Mouse (Mus musculus) neural tube, embryonic 14.5 days (tissue): ENCODE data around the gene Zfp773. TPM values are rescaled to one million over a fixed set of nuclear protein-coding genes. Genes with fewer than 3 reads are reported as not detected.
"Not testable (repeated sequence)": the region's sequence is repeated elsewhere in the genome, so short reads cannot be mapped to it uniquely, and the experiment has no call there.

Source experiments
- ATAC-seq: fragments of 200-750 bp; cut with Nextera tagmentation; 2 replicates; pipeline ENCODE4 v1.8.0; 2017; ENCODE audit warnings: low read depth, mild to moderate bottlenecking, moderate TSS enrichment, moderate library complexity
- H3K27ac ChIP-seq: fragments of 300-500 bp; sonication (generic); 2 replicates; pipeline ENCODE4 v1.5.1; 2014; ENCODE audit warnings: low read depth, mild to moderate bottlenecking, control low read depth, low read length, moderate library complexity, mixed read lengths
- H3K27me3 ChIP-seq: fragments of 300-500 bp; sonication (generic); 2 replicates; pipeline ENCODE4 v1.6.1; 2014; ENCODE audit warnings: low read length; ENCODE audit not compliant: control insufficient read depth, insufficient read depth
- H3K36me3 ChIP-seq: fragments of 300-500 bp; sonication (generic); 2 replicates; pipeline ENCODE4 v1.6.1; 2014; ENCODE audit warnings: low read length, mixed read lengths; ENCODE audit not compliant: control insufficient read depth, insufficient read depth
- H3K4me1 ChIP-seq: fragments of 300-500 bp; sonication (generic); 2 replicates; pipeline ENCODE4 v1.6.1; 2014; ENCODE audit warnings: low read length; ENCODE audit not compliant: control insufficient read depth, insufficient read depth
- H3K4me2 ChIP-seq: fragments of 300-500 bp; sonication (generic); 2 replicates; pipeline ENCODE4 v1.6.1; 2014; ENCODE audit warnings: mild to moderate bottlenecking, low read depth, low read length, control low read depth
- H3K4me3 ChIP-seq: fragments of 300-500 bp; sonication (generic); 2 replicates; pipeline ENCODE4 v1.5.1; 2014; ENCODE audit warnings: low read depth, low read length, control low read depth, mixed read lengths
- H3K9ac ChIP-seq: fragments of 300-500 bp; sonication (generic); replicated peaks from 2 replicates; pipeline ENCODE4 v1.6.1; 2014; ENCODE audit warnings: low read depth, mild to moderate bottlenecking, control low read depth, low read length, mixed read lengths
- H3K9me3 ChIP-seq: fragments of 300-500 bp; sonication (generic); 2 replicates; pipeline ENCODE4 v1.6.1; 2016; ENCODE audit warnings: low read length; ENCODE audit not compliant: control insufficient read depth
- WGBS: fragments of 180-500 bp; shearing (Covaris S2); extraction: QIAGEN DNeasy Blood & Tissue Kit; methylation state at CpG from one replicate; pipeline ENCODE4 v1.1.7; 2014; 5-methylcytosine and 5-hydroxymethylcytosine counted together
- polyA plus RNA-seq: library from polyadenylated mRNA; unstranded; fragments of >200 nt; fragmentation: Nextera tagmentation; extraction: Ambion mirVana; gene quantifications from 2 replicates; pipeline ENCODE4 v1.2.1, GENCODE M21; 2014

Zfp773 gene
- polyA plus RNA-seq: 13.8 and 15.4 TPM in 2 replicates

GRCm38 (mm10) chr7:7136379-7136866 lies at the start of gene Zfp773:
Gene Zfp773 (minus strand): TSS chr7:7136755.
- Histone ChIP-seq H3K4me3 (peak within 1 kb of the TSS; percentile 52), H3K9me3 (no peaks in the 10 kb centered on the region), H3K4me2 (peak within 1 kb of the TSS; percentile 64), H3K36me3 (peaks cover 13% of the 10 kb centered on the region; the same call in 1 of the 2 replicates), H3K27me3 (no peaks in the 10 kb centered on the region), H3K4me1 (peaks cover 5% of the 10 kb centered on the region; the same call in 1 of the 2 replicates), H3K27ac (peak within 1 kb of the TSS; percentile 84), H3K9ac (peak within 1 kb of the TSS; percentile 71)
- 4% methylated on average over 16 of the region's 16 CpGs for WGBS
- peak; percentile 98 for ATAC-seq

DNA sequence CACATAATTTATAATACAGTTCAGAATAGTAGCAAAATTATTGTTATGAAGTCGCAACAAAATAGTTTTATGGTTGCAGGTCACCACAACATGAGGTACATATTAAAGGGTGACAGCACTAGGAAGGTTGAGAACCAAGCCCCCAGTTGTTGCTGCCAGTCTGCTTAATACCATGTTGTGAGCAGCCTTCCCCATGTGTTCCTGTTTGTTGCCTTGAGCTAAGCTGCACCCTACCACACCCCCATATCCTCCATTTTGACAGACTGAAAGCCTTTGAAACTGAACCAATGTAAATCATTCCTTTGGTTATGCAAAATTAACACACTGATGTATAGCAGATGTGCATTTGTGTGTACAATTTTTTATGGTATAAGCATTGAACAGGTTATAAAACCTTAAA lies 49.3 kb upstream of the Zfp773 start:
- H3K9ac ChIP-seq: no peak overlapping the region
- no peaks in the 10 kb centered on the region for H3K4me1 ChIP-seq
- H3K27ac ChIP-seq: no peak overlapping the region
- WGBS: 91% methylated on average over 1 of the region's 1 CpGs
- no peaks in the 10 kb centered on the region for H3K9me3 ChIP-seq
- H3K36me3 ChIP-seq: peaks cover 15% of the 10 kb centered on the region
- no peak overlapping the region for H3K4me3 ChIP-seq
- ATAC-seq: no peak
- H3K27me3 ChIP-seq: no peaks in the 10 kb centered on the region
- H3K4me2 ChIP-seq: no peak overlapping the region

GRCm38 (mm10) chr7:7171227-7172147 lies 34.9 kb upstream of the Zfp773 start, which contains the start of gene Zfp418:
Gene Zfp418 (plus strand): TSS chr7:7171330.
- Histone ChIP-seq H3K27me3 (no peaks in the 10 kb centered on the region), H3K9me3 (no peaks in the 10 kb centered on the region), H3K4me1 (0 out of 2 replicates have a peak, but pooled peaks cover 7% of the 10 kb centered on the region), H3K4me2 (peak within 1 kb of the TSS; percentile 63), H3K9ac (peak within 1 kb of the TSS; percentile 65), H3K4me3 (peak within 1 kb of the TSS; percentile 65), H3K27ac (peak within 1 kb of the TSS; percentile 60), H3K36me3 (peaks cover 11% of the 10 kb centered on the region)
- WGBS: 2% methylated on average over 26 of the region's 26 CpGs
- peak; percentile 98 for ATAC-seq

GRCm38 (mm10) chr7:7145991-7146608 lies 9.5 kb upstream of the Zfp773 start:
- H3K9ac ChIP-seq: no peak overlapping the region
- WGBS: 89% methylated on average over 15 of the region's 15 CpGs
- no peaks in the 10 kb centered on the region for H3K36me3 ChIP-seq
- no peaks in the 10 kb centered on the region for H3K9me3 ChIP-seq
- no peaks in the 10 kb centered on the region for H3K27me3 ChIP-seq
- H3K4me2 ChIP-seq: no peak overlapping the region
- no peak for ATAC-seq
- H3K27ac ChIP-seq: no peak overlapping the region
- no peaks in the 10 kb centered on the region for H3K4me1 ChIP-seq
- no peak overlapping the region for H3K4me3 ChIP-seq

- Histone ChIP-seq H3K4me2 (no peak overlapping the region), H3K9ac (no peak overlapping the region), H3K4me1 (no peaks in the 10 kb centered on the region), H3K9me3 (no peaks in the 10 kb centered on the region), H3K4me3 (no peak overlapping the region), H3K36me3 (no peaks in the 10 kb centered on the region), H3K27me3 (no peaks in the 10 kb centered on the region), H3K27ac (no peak overlapping the region)
- ATAC-seq: no peak
- 94% methylated on average over 1 of the region's 1 CpGs for WGBS
Observed at GRCm38 (mm10) chr7:7144215-7144614, 7.7 kb upstream of the Zfp773 start.

DNA sequence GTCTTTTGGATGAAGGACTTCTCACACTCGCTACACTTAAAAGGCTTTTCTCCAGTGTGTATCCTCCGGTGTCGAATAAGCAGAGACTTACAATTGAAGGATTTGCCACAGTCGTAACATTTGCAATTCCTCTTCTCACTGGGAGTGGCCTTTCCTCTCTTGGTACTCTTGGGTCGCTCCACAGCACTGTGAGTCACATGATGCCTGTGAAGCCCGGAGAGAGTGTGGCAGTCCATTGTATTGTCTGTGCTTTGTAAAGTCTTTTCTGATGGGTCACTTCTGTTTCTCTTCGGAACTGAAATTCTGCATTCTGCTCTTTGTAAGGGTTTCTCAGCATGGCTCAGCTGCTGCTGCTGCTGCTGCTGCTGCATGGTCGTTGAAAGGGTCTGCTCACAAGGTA lies 3.8 kb downstream of the Zfp773 start:
- WGBS: 69% methylated on average over 8 of the region's 8 CpGs
- Histone ChIP-seq H3K27ac (no peak overlapping the region), H3K4me3 (no peak overlapping the region), H3K36me3 (peaks cover 18% of the 10 kb centered on the region; the same call in 1 of the 2 replicates), H3K27me3 (no peaks in the 10 kb centered on the region), H3K4me2 (no peak overlapping the region), H3K9ac (no peak overlapping the region), H3K4me1 (peaks cover 5% of the 10 kb centered on the region; the same call in 1 of the 2 replicates), H3K9me3 (no peaks in the 10 kb centered on the region)
- no peak for ATAC-seq

GRCm38 (mm10) chr7:7130491-7131124 lies 5.9 kb downstream of the Zfp773 start:
- H3K27ac ChIP-seq, H3K9me3 ChIP-seq, H3K4me3 ChIP-seq, H3K4me2 ChIP-seq, H3K4me1 ChIP-seq, ATAC-seq, H3K27me3 ChIP-seq, H3K9ac ChIP-seq: not testable (repeated sequence)
- peaks cover 18% of the 10 kb centered on the region; the same call in 1 of the 2 replicates for H3K36me3 ChIP-seq
- 96% methylated on average over 14 of the region's 15 CpGs for WGBS

DNA sequence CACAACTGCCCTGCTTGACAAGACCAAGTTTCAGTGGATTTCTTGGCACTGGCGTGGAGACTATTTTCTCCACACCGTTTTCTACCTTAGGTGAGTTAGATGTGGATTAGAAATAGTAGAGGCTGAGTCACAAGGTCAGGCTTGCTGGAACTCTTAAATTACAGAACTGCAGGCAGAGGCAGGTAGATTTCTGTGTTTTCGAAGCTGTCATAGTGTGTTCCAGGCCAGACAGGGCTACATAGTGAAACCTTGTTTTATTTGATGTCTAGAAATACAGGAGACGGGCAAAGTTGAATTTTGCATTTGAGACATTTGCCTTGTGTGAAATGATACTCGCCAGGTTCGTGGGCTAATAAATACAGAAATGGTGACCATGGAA lies 15.0 kb downstream of the Zfp773 start:
- peak overlapping the region; percentile 61 for H3K4me3 ChIP-seq
- H3K9me3 ChIP-seq: no peaks in the 10 kb centered on the region
- H3K9ac ChIP-seq: no peak overlapping the region
- H3K36me3 ChIP-seq: peaks cover 14% of the 10 kb centered on the region
- H3K27ac ChIP-seq: no peak overlapping the region
- no peak; the same call in 1 of the 2 replicates for ATAC-seq
- 58% methylated on average over 6 of the region's 6 CpGs for WGBS
- H3K4me1 ChIP-seq: peaks cover 8% of the 10 kb centered on the region
- no peaks in the 10 kb centered on the region for H3K27me3 ChIP-seq
- H3K4me2 ChIP-seq: peak overlapping the region; percentile 75; the same call in 1 of the 2 replicates
